12 mouse cellular contexts compared by ENCODE assay signal in genomic region chr5:76783104-76783441, GRCm38 (mm10).
DNase-seq lines count a peak whose midpoint lies in the region; ATAC-seq and TF ChIP-seq lines count a peak whose summit lies in the region.
"Had no signal": no experiment of that assay in that cellular context is flagged by ENCODE, and none has a peak within 500 bp of the region (broad histone marks: within the 10 kb centered on the region; RNA-seq: fewer than 3 reads in every experiment).

No protein-coding gene starts in this region.

- H3K36me3 ChIP-seq in hindbrain, embryonic 11.5 days (ENCODE audit: control insufficient read depth, insufficient read depth, low read length): no peaks in the 10 kb centered on the region
- no peaks in the 10 kb centered on the region; the same call in 1 of the 2 replicates for H3K36me3 ChIP-seq in midbrain, embryonic 12.5 days
- H3K36me3 ChIP-seq in neural tube, embryonic 14.5 days (ENCODE audit: control insufficient read depth, insufficient read depth, low read length): no peaks in the 10 kb centered on the region
- H3K36me3 ChIP-seq: lung, embryonic 15.5 days had no signal

- H3K4me3 ChIP-seq in left cerebral cortex, adult 2 months: no peak overlapping the region
- H3K4me3 ChIP-seq in hindbrain, embryonic 11.5 days (ENCODE audit: low read depth, low read length): no peak overlapping the region
- H3K4me3 ChIP-seq in midbrain, embryonic 12.5 days: no peak overlapping the region
- no peak overlapping the region for H3K4me3 ChIP-seq in neural tube, embryonic 14.5 days (ENCODE audit: low read depth, low read length)
- H3K4me3 ChIP-seq in gastrocnemius, adult 2 months: no peak overlapping the region
- H3K4me3 ChIP-seq: lung, embryonic 15.5 days had no signal

- peak overlapping the region; percentile 13; the same call in 1 of the 2 replicates for H3K27ac ChIP-seq in left cerebral cortex, adult 2 months
- H3K27ac ChIP-seq in hindbrain, embryonic 11.5 days (ENCODE audit: low read depth, low read length): peak overlapping the region; percentile 40
- peak overlapping the region; percentile 92 for H3K27ac ChIP-seq in midbrain, embryonic 12.5 days (replicated peaks)
- peak overlapping the region; percentile 83; the same call in 1 of the 2 replicates for H3K27ac ChIP-seq in neural tube, embryonic 14.5 days (ENCODE audit: low read depth, low read length)
- H3K27ac ChIP-seq in gastrocnemius, adult 2 months: no peak overlapping the region
- H3K27ac ChIP-seq: lung, embryonic 15.5 days had no signal

- intact Hi-C loops in left cerebral cortex, adult 2 months (cut with DNase I): loop anchor here (2.0 kb wide), 1 partner anchor 126 kb away; the partner anchor contains the start of gene C530008M17Rik
- intact Hi-C loops in left cerebral cortex, postnatal 36 days (cut with DNase I): loop anchor here (5.0 kb wide), 2 partner anchors 44 to 59 kb away; no protein-coding TSS in a partner anchor
- intact Hi-C loops in gastrocnemius, adult 2 months (cut with DNase I): no loop called here

- H3K9me3 ChIP-seq in hindbrain, embryonic 11.5 days (ENCODE audit: control insufficient read depth, low read length): no peaks in the 10 kb centered on the region
- no peaks in the 10 kb centered on the region for H3K9me3 ChIP-seq in midbrain, embryonic 12.5 days
- no peaks in the 10 kb centered on the region for H3K9me3 ChIP-seq in neural tube, embryonic 14.5 days (ENCODE audit: control insufficient read depth, low read length)
- H3K9me3 ChIP-seq: lung, embryonic 15.5 days had no signal

- no peak for DNase-seq in left cerebral cortex, adult 2 months (ENCODE audit: extremely low spot score in 1 of 2, low spot score in 2 of 2)
- DNase-seq in left cerebral cortex, postnatal 36 days (ENCODE audit: low spot score in 2 of 2): no peak
- no peak for DNase-seq in hindbrain, embryonic 11.5 days (ENCODE audit: low spot score)
- no peak for DNase-seq in gastrocnemius, adult 2 months
- DNase-seq in left cerebral cortex, adult 8-10 months (ENCODE audit: low spot score in 2 of 2): no peak
- no peak for DNase-seq in gastrocnemius, postnatal 4 days (ENCODE audit: low spot score in 2 of 2)
- DNase-seq: adrenal gland, postnatal 36 days; cerebellum, adult 9-11 months had no signal

- H3K4me1 ChIP-seq in hindbrain, embryonic 11.5 days (replicated peaks; ENCODE audit: control insufficient read depth, insufficient read depth, low read length): peaks cover 4% of the 10 kb centered on the region; the same call in 1 of the 2 replicates
- peaks cover 53% of the 10 kb centered on the region for H3K4me1 ChIP-seq in midbrain, embryonic 12.5 days
- peaks cover 6% of the 10 kb centered on the region; the same call in 1 of the 2 replicates for H3K4me1 ChIP-seq in neural tube, embryonic 14.5 days (ENCODE audit: control insufficient read depth, insufficient read depth, low read length)

- ATAC-seq in hindbrain, embryonic 11.5 days (ENCODE audit: low FRiP score): peak; percentile 15
- ATAC-seq in midbrain, embryonic 12.5 days (ENCODE audit: low FRiP score, low read depth): peak; percentile 61
- ATAC-seq in neural tube, embryonic 14.5 days (ENCODE audit: low read depth): no peak

- H3K4me2 ChIP-seq in hindbrain, embryonic 11.5 days (replicated peaks; ENCODE audit: low read depth, low read length): no peak overlapping the region
- H3K4me2 ChIP-seq in midbrain, embryonic 12.5 days (replicated peaks): no peak overlapping the region
- H3K4me2 ChIP-seq in neural tube, embryonic 14.5 days (ENCODE audit: low read depth, low read length): no peak overlapping the region
- H3K4me2 ChIP-seq: liver, embryonic 11.5 days; lung, embryonic 15.5 days had no signal

- WGBS in hindbrain, embryonic 11.5 days: 62% methylated on average over 8 of the region's 8 CpGs
- WGBS in midbrain, embryonic 12.5 days: 24% methylated on average over 8 of the region's 8 CpGs
- 44% methylated on average over 8 of the region's 8 CpGs for WGBS in neural tube, embryonic 14.5 days

- no peak for TF ChIP-seq CTCF in left cerebral cortex, adult 2 months (IDR thresholded peaks at IDR 0.05)
- no peak for TF ChIP-seq CTCF in gastrocnemius, adult 2 months (IDR thresholded peaks at IDR 0.05)

- H3K9ac ChIP-seq in hindbrain, embryonic 11.5 days (ENCODE audit: low read depth, low read length): no peak overlapping the region
- no peak overlapping the region for H3K9ac ChIP-seq in midbrain, embryonic 12.5 days (replicated peaks)
- no peak overlapping the region for H3K9ac ChIP-seq in neural tube, embryonic 14.5 days (replicated peaks; ENCODE audit: low read depth, low read length)
- H3K9ac ChIP-seq: lung, embryonic 15.5 days had no signal

- H3K27me3 ChIP-seq in hindbrain, embryonic 11.5 days (ENCODE audit: control insufficient read depth, insufficient read depth, low read length): no peaks in the 10 kb centered on the region
- H3K27me3 ChIP-seq in midbrain, embryonic 12.5 days: no peaks in the 10 kb centered on the region
- H3K27me3 ChIP-seq in neural tube, embryonic 14.5 days (ENCODE audit: control insufficient read depth, insufficient read depth, low read length): no peaks in the 10 kb centered on the region
- H3K27me3 ChIP-seq: lung, embryonic 15.5 days had no signal
